Mouse (Mus musculus) ES-E14 (cell line): ENCODE results near the gene Prss27.

ENCODE experiments used
- CHD2 ChIP-seq: IDR thresholded peaks from 2 replicates; pipeline ENCODE4 v1.6.1; 2014; ENCODE audit warnings: mild to moderate bottlenecking, low read depth, low read length, inconsistent platforms
- ZC3H11A ChIP-seq: IDR thresholded peaks from 2 replicates; pipeline ENCODE4 v1.6.1; 2012; ENCODE audit warnings: low read depth, mild to moderate bottlenecking, inconsistent platforms, low read length, borderline replicate concordance
- ZNF384 ChIP-seq: IDR thresholded peaks from 2 replicates; pipeline ENCODE4 v1.6.1; 2012; ENCODE audit warnings: low read depth, low read length, inconsistent platforms

DNA sequence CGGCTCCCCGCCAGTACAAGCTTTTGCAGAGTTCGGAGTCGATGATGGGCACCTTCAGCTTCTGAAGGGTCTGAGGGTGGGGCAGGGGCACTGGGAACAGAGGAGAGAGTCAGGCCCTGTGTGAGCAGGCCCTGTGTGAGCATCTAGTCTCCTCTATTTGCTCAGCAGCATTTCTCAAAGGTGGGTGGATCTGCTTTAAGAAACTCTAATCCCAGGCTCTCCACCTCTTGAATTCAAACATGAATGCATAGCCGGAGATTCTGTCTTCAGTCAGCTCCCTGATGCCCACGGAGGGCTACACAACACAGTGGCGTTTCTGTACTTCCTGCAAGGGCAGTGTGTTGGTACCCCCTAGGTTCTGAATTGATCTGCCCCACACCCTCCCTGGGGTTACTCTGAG lies 43.3 kb upstream of the Prss27 start:
- no peak for TF ChIP-seq ZC3H11A
- no peak for TF ChIP-seq ZNF384
- no peak for TF ChIP-seq CHD2
